Mouse (Mus musculus) kidney, postnatal 4 days (tissue): ENCODE measurements at regions not wholly inside any gene's neighbourhood (a gene's known extent, or its start where the extent isn't known, plus 50 kb on each side); places are given as distances from the start of the nearest gene placed in this dataset.

Source experiments
- DNase-seq, 2 experiments: peaks; one replicate each; pipeline ENCODE4 v3.0.0; 2021; ENCODE audit warnings: mixed read lengths in 2 of 2

GRCm38 (mm10) chr3:124501427-124501826 lies 75.6 kb upstream of the 1700006A11Rik start:
- no peak for DNase-seq

- DNase-seq: peak; percentile 1 to 16
These were observed 70.2 kb upstream of the 1700006A11Rik start for GRCm38 (mm10) chr3:124496072-124496471.
